Mouse (Mus musculus) midbrain, embryonic 14.5 days (tissue): ENCODE data around the gene Ifit3. TPM values are rescaled to one million over a fixed set of nuclear protein-coding genes. Genes with fewer than 3 reads are reported as not detected.

Experiments used
- ATAC-seq: fragments of 200-750 bp; cut with Nextera tagmentation; 2 replicates; pipeline ENCODE4 v1.8.0; 2017; ENCODE audit warnings: moderate number of reproducible peaks, moderate library complexity; ENCODE audit not compliant: low FRiP score, low TSS enrichment
- DNase-seq: peaks from one replicate; pipeline ENCODE4 v3.0.0-alpha.2; 2015
- H3K27ac ChIP-seq: fragments of 300-500 bp; sonication (generic); replicated peaks from 2 replicates; pipeline ENCODE4 v1.5.1; 2014; ENCODE audit warnings: mild to moderate bottlenecking, low read depth, low read length, moderate library complexity
- H3K27me3 ChIP-seq: fragments of 300-500 bp; sonication (generic); 2 replicates; pipeline ENCODE4 v1.6.1; 2014; ENCODE audit warnings: low read length, control low read depth, mixed read lengths; ENCODE audit not compliant: control insufficient read depth, insufficient read depth
- H3K36me3 ChIP-seq: fragments of 300-500 bp; sonication (generic); 2 replicates; pipeline ENCODE4 v1.6.1; 2014; ENCODE audit warnings: low read length, control low read depth; ENCODE audit not compliant: control insufficient read depth, insufficient read depth
- H3K4me1 ChIP-seq: fragments of 300-500 bp; sonication (generic); 2 replicates; pipeline ENCODE4 v1.6.1; 2014; ENCODE audit warnings: mild to moderate bottlenecking, antibody characterized with exemption, low read length, control low read depth; ENCODE audit not compliant: control insufficient read depth, insufficient read depth
- H3K4me2 ChIP-seq: fragments of 300-500 bp; sonication (generic); 2 replicates; pipeline ENCODE4 v1.6.1; 2014; ENCODE audit warnings: mild to moderate bottlenecking, low read length, moderate library complexity
- H3K4me3 ChIP-seq: fragments of 300-500 bp; sonication (generic); replicated peaks from 2 replicates; pipeline ENCODE4 v1.5.1; 2014; ENCODE audit warnings: low read depth, low read length
- H3K9ac ChIP-seq: fragments of 300-500 bp; sonication (generic); replicated peaks from 2 replicates; pipeline ENCODE4 v1.6.1; 2014; ENCODE audit warnings: mild to moderate bottlenecking, low read length, moderate library complexity
- H3K9me3 ChIP-seq: fragments of 300-500 bp; sonication (generic); 2 replicates; pipeline ENCODE4 v1.6.1; 2016; ENCODE audit warnings: low read length, control low read depth, mixed read lengths; ENCODE audit not compliant: control insufficient read depth
- WGBS: fragments of 180-500 bp; shearing (Covaris S2); extraction: QIAGEN DNeasy Blood & Tissue Kit; methylation state at CpG from one replicate; pipeline ENCODE4 v1.1.7; 2014; 5-methylcytosine and 5-hydroxymethylcytosine counted together
- polyA plus RNA-seq: library from polyadenylated mRNA; unstranded; fragments of >200 nt; fragmentation: Nextera tagmentation; extraction: Ambion mirVana; gene quantifications from 2 replicates; pipeline ENCODE4 v1.2.1, GENCODE M21; 2014

The Ifit3 gene
- polyA plus RNA-seq, 1 experiment from 2014 or later, result 8.8 TPM

- no peak overlapping the region for H3K4me2 ChIP-seq
- no peaks in the 10 kb centered on the region for H3K9me3 ChIP-seq
- no peaks in the 10 kb centered on the region for H3K4me1 ChIP-seq
- WGBS, result 87% methylated on average over 4 of the region's 4 CpGs
- no peak overlapping the region for H3K4me3 ChIP-seq
- no peak overlapping the region for H3K9ac ChIP-seq
- no peaks in the 10 kb centered on the region for H3K27me3 ChIP-seq
- DNase-seq (no peak), ATAC-seq (no peak)
- H3K36me3 ChIP-seq, result no peaks in the 10 kb centered on the region
- H3K27ac ChIP-seq, result no peak overlapping the region
These were observed 41.3 kb downstream of the Ifit3 start for GRCm38 (mm10) chr19:34624663-34625062.

- WGBS, result 82% methylated on average over 2 of the region's 2 CpGs
- H3K4me1 ChIP-seq, result no peaks in the 10 kb centered on the region
- no peak overlapping the region for H3K27ac ChIP-seq
- no peak overlapping the region for H3K9ac ChIP-seq
- H3K27me3 ChIP-seq, result no peaks in the 10 kb centered on the region
- no peaks in the 10 kb centered on the region for H3K36me3 ChIP-seq
- H3K4me3 ChIP-seq, result no peak overlapping the region
- H3K4me2 ChIP-seq, result no peak overlapping the region
- no peaks in the 10 kb centered on the region for H3K9me3 ChIP-seq
- DNase-seq, result no peak
- no peak for ATAC-seq
These were observed 44.2 kb downstream of the Ifit3 start for GRCm38 (mm10) chr19:34627496-34627895.

- Histone ChIP-seq H3K4me3 (no peak overlapping the region), H3K4me1 (no peaks in the 10 kb centered on the region)
These were observed 48.2 kb downstream of the Ifit3 start for GRCm38 (mm10) chr19:34631487-34631886.

GRCm38 (mm10) chr19:34633484-34633883 is 50.2 kb downstream of the Ifit3 start:
- no peaks in the 10 kb centered on the region for H3K27me3 ChIP-seq
- no peak overlapping the region for H3K4me3 ChIP-seq
- no peak overlapping the region for H3K4me2 ChIP-seq
- ATAC-seq, result no peak
- no peaks in the 10 kb centered on the region for H3K36me3 ChIP-seq
- WGBS, result 90% methylated on average over 2 of the region's 2 CpGs
- no peak overlapping the region for H3K9ac ChIP-seq
- no peaks in the 10 kb centered on the region for H3K9me3 ChIP-seq
- no peak overlapping the region for H3K27ac ChIP-seq
- no peak for DNase-seq
- no peaks in the 10 kb centered on the region for H3K4me1 ChIP-seq

More at GRCm38 (mm10) chr19:34631487-34631886, 48.2 kb downstream of the Ifit3 start:
- DNase-seq, result no peak
- ATAC-seq, result no peak
- no peaks in the 10 kb centered on the region for H3K9me3 ChIP-seq
- no peak overlapping the region for H3K4me2 ChIP-seq
- no peak overlapping the region for H3K9ac ChIP-seq
- no peaks in the 10 kb centered on the region for H3K27me3 ChIP-seq
- H3K27ac ChIP-seq, result no peak overlapping the region
- H3K36me3 ChIP-seq, result no peaks in the 10 kb centered on the region

GRCm38 (mm10) chr19:34636933-34637557 is 53.7 kb downstream of the Ifit3 start:
- Histone ChIP-seq H3K27ac (no peak overlapping the region), H3K9ac (no peak overlapping the region), H3K4me1 (no peaks in the 10 kb centered on the region), H3K27me3 (no peaks in the 10 kb centered on the region), H3K9me3 (no peaks in the 10 kb centered on the region), H3K4me3 (no peak overlapping the region), H3K4me2 (no peak overlapping the region), H3K36me3 (no peaks in the 10 kb centered on the region)
- WGBS, result 12% methylated on average over 3 of the region's 3 CpGs
- ATAC-seq (peak; percentile 72), DNase-seq (peak; percentile 76)

Other genes starting within 250 kb of the Ifit3 start
- gene Ch25h, start 108.4 kb upstream of the Ifit3 start, polyA plus RNA-seq, result 0.16 and 0.25 TPM in 2 replicates
- 15.2 and 24.8 TPM in 2 replicates for gene Lipa, start 56.1 kb upstream of the Ifit3 start, polyA plus RNA-seq
- gene Ifit2, start 32.8 kb upstream of the Ifit3 start, polyA plus RNA-seq, result 3.1 and 7.9 TPM in 2 replicates
- 0.98 and 1.3 TPM in 2 replicates for gene Ifit1bl1, start 18.4 kb downstream of the Ifit3 start, polyA plus RNA-seq
- 1.2 TPM in 1 of 2 replicates, not detected in the other for gene Ifit3b, start 24.4 kb downstream of the Ifit3 start, polyA plus RNA-seq
- 0.30 and 0.55 TPM in 2 replicates for gene Ifit1bl2, start 57.2 kb downstream of the Ifit3 start, polyA plus RNA-seq
- gene Ifit1, start 57.3 kb downstream of the Ifit3 start, polyA plus RNA-seq, result 0.16 and 3.5 TPM in 2 replicates
- gene Slc16a12, start 163.8 kb downstream of the Ifit3 start, polyA plus RNA-seq, result 0.51 and 4.1 TPM in 2 replicates